Mouse (Mus musculus) urinary bladder, postnatal 14 days (tissue): ENCODE measurements around the gene Ccdc162.

Experiments used
- DNase-seq: peaks from one replicate; pipeline ENCODE4 v3.0.0; 2021; ENCODE audit warnings: low spot score

Gene Ccdc162

DNA sequence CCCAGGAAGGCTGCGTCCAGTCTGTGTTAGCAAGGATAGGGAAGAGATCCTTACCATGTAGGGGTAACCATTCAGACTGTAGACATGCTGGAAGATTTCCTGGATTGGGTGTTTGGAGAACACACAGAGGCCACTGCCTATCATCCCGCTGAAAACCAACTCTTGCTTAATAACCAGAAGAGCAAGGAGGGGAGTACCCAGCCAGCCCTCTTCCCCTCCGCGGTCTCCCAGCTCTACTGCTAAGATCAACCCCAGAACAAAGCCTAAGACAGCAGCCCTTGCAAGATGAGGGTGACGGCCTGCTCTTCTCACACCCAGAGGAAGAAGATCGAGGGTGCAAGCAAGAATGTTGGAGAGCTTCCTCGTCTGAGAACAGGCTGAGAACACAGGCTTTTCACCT, 227.6 kb downstream of the Ccdc162 start:
- no peak for DNase-seq
